Mouse (Mus musculus): ENCODE data around the gene Sox4. TPM values are rescaled to one million over a fixed set of nuclear protein-coding genes. Genes with fewer than 3 reads are reported as not detected.
A peak's percentile ranks its signal among the peaks of the same experiment; 100 is the strongest.

The Sox4 gene
- 197 and 207 TPM in 2 replicates for polyA plus RNA-seq (2015; fragmentation: Nextera tagmentation; extraction: Ambion mirVana)

GRCm38 (mm10) chr13:28953581-28953991, at the start of gene Sox4:
Gene Sox4, minus strand, starts transcription at chr13:28953713.
- Histone ChIP-seq H3K9ac (peak within 1 kb of the TSS; percentile 100), H3K36me3 (replicated peaks) (no peaks in the 10 kb centered on the region), H3K4me1 (peaks cover 18% of the 10 kb centered on the region), H3K9me3 (no peaks in the 10 kb centered on the region), H3K27ac (peak within 1 kb of the TSS; percentile 95), H3K4me3 (peak within 1 kb of the TSS; percentile 96), H3K27me3 (replicated peaks) (no peaks in the 10 kb centered on the region), H3K4me2 (peak within 1 kb of the TSS; percentile 60)
- WGBS: under 1% methylated on average over 19 of the region's 19 CpGs
- peak; percentile 92 for ATAC-seq (replicated peaks)

GRCm38 (mm10) chr13:28991899-28992664, 38.6 kb upstream of the Sox4 start:
- H3K9me3 ChIP-seq: no peaks in the 10 kb centered on the region
- WGBS: 70% methylated on average over 7 of the region's 7 CpGs
- no peak for ATAC-seq (replicated peaks)

GRCm38 (mm10) chr13:28988751-28989703, 35.5 kb upstream of the Sox4 start:
- ATAC-seq (replicated peaks): no peak
- H3K4me1 ChIP-seq: no peaks in the 10 kb centered on the region
- H3K27me3 ChIP-seq (replicated peaks): no peaks in the 10 kb centered on the region
- H3K36me3 ChIP-seq (replicated peaks): no peaks in the 10 kb centered on the region
- H3K9ac ChIP-seq: no peak overlapping the region
- 38% methylated on average over 16 of the region's 16 CpGs for WGBS
- no peak overlapping the region for H3K4me3 ChIP-seq
- no peak overlapping the region for H3K4me2 ChIP-seq
- H3K27ac ChIP-seq: no peak overlapping the region
- H3K9me3 ChIP-seq: no peaks in the 10 kb centered on the region

More at GRCm38 (mm10) chr13:28991899-28992664, 38.6 kb upstream of the Sox4 start:
- H3K27ac ChIP-seq: no peak overlapping the region
- H3K9ac ChIP-seq: no peak overlapping the region
- no peak overlapping the region for H3K4me3 ChIP-seq
- H3K27me3 ChIP-seq (replicated peaks): no peaks in the 10 kb centered on the region
- no peak overlapping the region for H3K4me2 ChIP-seq
- H3K36me3 ChIP-seq (replicated peaks): no peaks in the 10 kb centered on the region
- H3K4me1 ChIP-seq: no peaks in the 10 kb centered on the region

GRCm38 (mm10) chr13:28980681-28981080, 27.2 kb upstream of the Sox4 start:
- Histone ChIP-seq H3K27me3 (replicated peaks) (no peaks in the 10 kb centered on the region), H3K9ac (no peak overlapping the region), H3K27ac (no peak overlapping the region), H3K4me3 (no peak overlapping the region), H3K4me2 (no peak overlapping the region), H3K4me1 (no peaks in the 10 kb centered on the region), H3K9me3 (no peaks in the 10 kb centered on the region), H3K36me3 (replicated peaks) (no peaks in the 10 kb centered on the region)
- no peak for ATAC-seq (replicated peaks)
- 45% methylated on average over 4 of the region's 4 CpGs for WGBS

- no peak overlapping the region for H3K27ac ChIP-seq
- 95% methylated on average over 4 of the region's 4 CpGs for WGBS
- no peaks in the 10 kb centered on the region for H3K4me1 ChIP-seq
- H3K4me3 ChIP-seq: no peak overlapping the region
- H3K9ac ChIP-seq: no peak overlapping the region
- no peak overlapping the region for H3K4me2 ChIP-seq
- H3K27me3 ChIP-seq (replicated peaks): no peaks in the 10 kb centered on the region
- no peaks in the 10 kb centered on the region for H3K9me3 ChIP-seq
- H3K36me3 ChIP-seq (replicated peaks): no peaks in the 10 kb centered on the region
- ATAC-seq (replicated peaks): no peak
Observed at GRCm38 (mm10) chr13:28975011-28975410, 21.5 kb upstream of the Sox4 start.

GRCm38 (mm10) chr13:28974597-28974996, 21.1 kb upstream of the Sox4 start:
- Histone ChIP-seq H3K4me3 (no peak overlapping the region), H3K4me1 (no peaks in the 10 kb centered on the region), H3K36me3 (replicated peaks) (no peaks in the 10 kb centered on the region), H3K9ac (no peak overlapping the region), H3K9me3 (no peaks in the 10 kb centered on the region), H3K27me3 (replicated peaks) (no peaks in the 10 kb centered on the region), H3K4me2 (no peak overlapping the region), H3K27ac (no peak overlapping the region)
- 70% methylated on average over 5 of the region's 5 CpGs for WGBS
- ATAC-seq (replicated peaks): no peak

- Histone ChIP-seq H3K9ac (no peak overlapping the region), H3K4me3 (no peak overlapping the region), H3K27me3 (replicated peaks) (no peaks in the 10 kb centered on the region), H3K9me3 (no peaks in the 10 kb centered on the region), H3K27ac (no peak overlapping the region), H3K4me2 (no peak overlapping the region), H3K36me3 (replicated peaks) (no peaks in the 10 kb centered on the region), H3K4me1 (peaks cover 15% of the 10 kb centered on the region)
- ATAC-seq (replicated peaks): no peak
- WGBS: 97% methylated on average over 8 of the region's 8 CpGs
Observed at GRCm38 (mm10) chr13:28960916-28961315, 7.4 kb upstream of the Sox4 start.

GRCm38 (mm10) chr13:28959458-28959978, 6.0 kb upstream of the Sox4 start:
- Histone ChIP-seq H3K9ac (peak overlapping the region; percentile 77), H3K4me3 (peak overlapping the region; percentile 51), H3K36me3 (replicated peaks) (no peaks in the 10 kb centered on the region), H3K9me3 (no peaks in the 10 kb centered on the region), H3K27me3 (replicated peaks) (no peaks in the 10 kb centered on the region), H3K4me1 (peaks cover 18% of the 10 kb centered on the region), H3K27ac (peak overlapping the region; percentile 98), H3K4me2 (peak overlapping the region; percentile 96)
- WGBS: under 1% methylated on average over 31 of the region's 31 CpGs
- peak; percentile 85 for ATAC-seq (replicated peaks)

GRCm38 (mm10) chr13:28959068-28959440, 5.5 kb upstream of the Sox4 start:
- ATAC-seq (replicated peaks): no peak; the same call in 1 of the 2 replicates
- Histone ChIP-seq H3K36me3 (replicated peaks) (no peaks in the 10 kb centered on the region), H3K9me3 (no peaks in the 10 kb centered on the region), H3K4me1 (peaks cover 23% of the 10 kb centered on the region), H3K4me3 (peak overlapping the region; percentile 51), H3K9ac (peak overlapping the region; percentile 77), H3K27me3 (replicated peaks) (no peaks in the 10 kb centered on the region), H3K27ac (peak overlapping the region; percentile 98), H3K4me2 (peak overlapping the region; percentile 96)
- under 1% methylated on average over 17 of the region's 17 CpGs for WGBS

- peak overlapping the region; percentile 77 for H3K9ac ChIP-seq
- ATAC-seq (replicated peaks): peak; percentile 72
- WGBS: under 1% methylated on average over 54 of the region's 54 CpGs
Observed at GRCm38 (mm10) chr13:28958211-28959067, 4.9 kb upstream of the Sox4 start.

GRCm38 (mm10) chr13:28957765-28958164, 4.3 kb upstream of the Sox4 start:
- 3% methylated on average over 16 of the region's 16 CpGs for WGBS
- ATAC-seq (replicated peaks): peak; percentile 55
- Histone ChIP-seq H3K4me1 (peaks cover 25% of the 10 kb centered on the region), H3K4me2 (peak overlapping the region; percentile 96), H3K27me3 (replicated peaks) (no peaks in the 10 kb centered on the region), H3K36me3 (replicated peaks) (no peaks in the 10 kb centered on the region), H3K4me3 (peak overlapping the region; percentile 51), H3K27ac (peak overlapping the region; percentile 98), H3K9ac (peak overlapping the region; percentile 77), H3K9me3 (no peaks in the 10 kb centered on the region)

More at GRCm38 (mm10) chr13:28958211-28959067, 4.9 kb upstream of the Sox4 start:
- peak overlapping the region; percentile 98 for H3K27ac ChIP-seq
- no peaks in the 10 kb centered on the region for H3K27me3 ChIP-seq (replicated peaks)
- H3K4me3 ChIP-seq: peak overlapping the region; percentile 51
- H3K36me3 ChIP-seq (replicated peaks): no peaks in the 10 kb centered on the region
- H3K9me3 ChIP-seq: no peaks in the 10 kb centered on the region
- H3K4me1 ChIP-seq: peaks cover 25% of the 10 kb centered on the region
- H3K4me2 ChIP-seq: peak overlapping the region; percentile 96

Measured in midbrain, embryonic 15.5 days (tissue).